Mouse (Mus musculus): ENCODE results near the gene Angptl4.

DNA sequence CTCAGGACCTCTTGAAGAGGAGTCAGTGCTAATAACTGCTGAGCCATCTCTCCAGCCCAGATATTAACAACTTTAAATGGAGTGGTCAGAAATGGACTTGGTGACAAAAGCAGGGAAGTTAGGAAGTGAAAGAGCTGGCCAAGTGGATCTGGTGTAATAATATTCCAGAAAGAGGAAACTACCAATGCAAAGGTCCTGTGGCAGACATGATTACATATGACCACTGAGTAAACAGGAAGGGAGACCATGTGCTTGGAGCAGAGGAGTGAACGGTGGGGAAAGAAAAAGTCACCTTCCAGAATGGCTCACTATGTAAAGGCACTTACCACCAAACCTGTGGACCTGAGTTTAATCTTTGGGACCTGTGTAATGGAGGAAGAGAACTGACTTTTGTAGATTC, 17.6 kb upstream of the Angptl4 start:
- TF ChIP-seq CTCF (IDR thresholded peaks at IDR 0.05; ENCODE audit: extremely low read depth, insufficient read depth, low read length), result no peak
- TF ChIP-seq POLR2A (IDR thresholded peaks at IDR 0.05; ENCODE audit: extremely low read depth, insufficient read depth, low read length), result no peak
